ENCODE assay signal across 8 mouse cellular contexts in the genomic region with DNA sequence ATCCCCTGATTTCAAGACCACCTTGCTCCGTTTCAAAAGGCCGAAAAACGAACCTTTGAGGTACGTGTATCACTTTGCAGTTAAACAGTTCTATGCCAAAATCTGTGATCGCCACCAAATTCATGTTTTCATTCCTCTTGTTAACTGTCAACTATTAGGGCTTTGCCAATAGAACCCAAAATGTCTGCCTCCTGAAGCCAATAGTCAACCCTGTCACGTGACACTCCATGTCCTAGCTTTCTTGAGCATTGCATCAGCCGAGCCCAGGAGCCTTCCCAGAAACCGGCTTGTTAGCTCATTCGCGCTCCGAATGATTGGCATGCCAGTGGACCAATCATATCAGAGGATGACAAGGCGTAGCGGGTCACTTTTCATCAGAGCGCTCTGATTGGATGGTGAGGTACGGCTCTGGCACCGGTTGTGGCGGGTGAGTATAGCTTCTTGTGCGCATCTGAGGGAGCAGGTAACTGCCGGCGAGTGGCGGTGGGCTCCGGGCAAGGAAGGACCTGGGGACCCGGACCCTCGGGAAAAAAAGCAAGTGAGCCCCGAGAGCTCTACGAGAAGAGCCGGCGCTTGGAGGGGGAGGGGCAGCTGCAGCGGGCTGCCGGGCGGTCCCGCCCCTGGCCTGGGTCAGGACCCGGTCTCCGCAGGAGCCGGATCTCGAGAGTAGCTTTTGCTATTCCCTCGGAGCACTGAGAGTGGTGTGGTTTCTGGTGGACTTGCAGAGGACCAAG. TPM values are rescaled to one million over a fixed set of nuclear protein-coding genes. Genes with fewer than 3 reads are reported as not detected.
A peak's percentile ranks its signal among the peaks of the same experiment; 100 is the strongest.
DNase-seq lines count a peak whose midpoint lies in the region; ATAC-seq and TF ChIP-seq lines count a peak whose summit lies in the region.

No protein-coding gene starts in this region.

- peak; percentile 99 for DNase-seq in Patski (ENCODE audit: low read depth, low spot score)
- DNase-seq in cerebellum, postnatal 14 days = peak; percentile 98 to 99
- DNase-seq in frontal cortex, postnatal 14 days (ENCODE audit: low spot score in 2 of 2) = peak; percentile 98 to 99
- DNase-seq in layer of hippocampus, postnatal 25 days (ENCODE audit: extremely low spot score in 1 of 2, low spot score in 1 of 2) = peak; percentile 87 to 88
- DNase-seq in lung, postnatal 25 days (ENCODE audit: low spot score) = peak; percentile 100
- peak; percentile 100 for DNase-seq in retina, embryonic 14.5 days (ENCODE audit: low spot score)
- peak; percentile 89 for DNase-seq in thymus, postnatal 4 days

- CTCF ChIA-PET in Patski (lab: Charles Lee) = interaction anchor here (0.8 to 3.5 kb wide), 5 partner anchors 10 to 116 kb away, joined by 3 to 14 read pairs (median 3); a partner anchor contains a TSS

- H3K36me3 ChIP-seq in hindbrain, embryonic 13.5 days = peaks cover 25% of the 10 kb centered on the region

- POLR2A ChIA-PET in Patski (lab: Charles Lee) = no interaction called here

- H3K9ac ChIP-seq in hindbrain, embryonic 13.5 days = peak overlapping the region; percentile 85

- H3K4me3 ChIP-seq in hindbrain, embryonic 13.5 days = peak overlapping the region; percentile 74

- no peaks in the 10 kb centered on the region for H3K27me3 ChIP-seq in Patski
- peaks cover 22% of the 10 kb centered on the region for H3K27me3 ChIP-seq in hindbrain, embryonic 13.5 days

- TF ChIP-seq CTCF in Patski (IDR thresholded peaks at IDR 0.05) = no peak

- WGBS in hindbrain, embryonic 13.5 days = 7% methylated on average over 37 of the region's 37 CpGs

- H3K27ac ChIP-seq in hindbrain, embryonic 13.5 days = peak overlapping the region; percentile 92

- H3K4me2 ChIP-seq in hindbrain, embryonic 13.5 days = peak overlapping the region; percentile 60

- in situ Hi-C loops in Patski (cut with MboI; ENCODE audit: low pct_unique_long_range_greater_than_20kb) = no loop called here

- H3K9me3 ChIP-seq in hindbrain, embryonic 13.5 days = no peaks in the 10 kb centered on the region

- H3K4me1 ChIP-seq in hindbrain, embryonic 13.5 days (replicated peaks) = peaks cover 22% of the 10 kb centered on the region

- peak; percentile 95 for ATAC-seq in Patski
- ATAC-seq in hindbrain, embryonic 13.5 days (ENCODE audit: low FRiP score) = peak; percentile 100

RNA-seq across cellular contexts. Expression of a gene that starts 0.7 kb away (rescaled TPM):
- 170 TPM for polyA plus RNA-seq in Patski (2021)
- polyA plus RNA-seq in hindbrain, embryonic 13.5 days (2015; fragmentation: Nextera tagmentation; extraction: Ambion mirVana) = 67.7 and 70.4 TPM in 2 replicates
- 10 to 100 TPM; 79.5 to 85.2 TPM for total RNA-seq in layer of hippocampus, postnatal 25 days (2021)

RNA-seq across cellular contexts. Expression of a gene that starts 2.1 kb away (rescaled TPM):
- polyA plus RNA-seq in Patski (2021) = 8.3 TPM
- 7.6 and 7.9 TPM in 2 replicates for polyA plus RNA-seq in hindbrain, embryonic 13.5 days (2015; fragmentation: Nextera tagmentation; extraction: Ambion mirVana)
- 10 to 100 TPM; 20.4 to 22.2 TPM for total RNA-seq in layer of hippocampus, postnatal 25 days (2021)

RNA-seq across cellular contexts. Expression of a gene that starts 22.5 kb away (rescaled TPM):
- polyA plus RNA-seq in Patski (2021) = not detected
- not detected in 2 replicates for polyA plus RNA-seq in hindbrain, embryonic 13.5 days (2015; fragmentation: Nextera tagmentation; extraction: Ambion mirVana)
- total RNA-seq in layer of hippocampus, postnatal 25 days (2021) = not detected

RNA-seq across cellular contexts. Expression of a gene that starts 36.0 kb away (rescaled TPM):
- 62.6 TPM for polyA plus RNA-seq in Patski (2021)
- 11.5 and 11.6 TPM in 2 replicates for polyA plus RNA-seq in hindbrain, embryonic 13.5 days (2015; fragmentation: Nextera tagmentation; extraction: Ambion mirVana)
- total RNA-seq in layer of hippocampus, postnatal 25 days (2021) = 10 to 100 TPM; 26.4 to 32.6 TPM

RNA-seq across cellular contexts. Expression of a gene that starts 58.6 kb away (rescaled TPM):
- polyA plus RNA-seq in Patski (2021) = 8.3 TPM
- polyA plus RNA-seq in hindbrain, embryonic 13.5 days (2015; fragmentation: Nextera tagmentation; extraction: Ambion mirVana) = 0.97 and 1.4 TPM in 2 replicates
- 1 to 10 TPM; 1.5 to 1.8 TPM for total RNA-seq in layer of hippocampus, postnatal 25 days (2021)

Comparison
In these comparisons a context has a peak if more than half of its experiments do, and no peak if none do; other contexts are left out.
1. Peak in every context shown above with its lines: DNase-seq, ATAC-seq, H3K4me3 ChIP-seq and H3K27ac ChIP-seq.